Mouse (Mus musculus) urinary bladder, postnatal 14 days (tissue): ENCODE measurements around the gene Dcn.

Experiments
- DNase-seq: peaks from one replicate; pipeline ENCODE4 v3.0.0; 2021; ENCODE audit warnings: low spot score

Gene Dcn

GRCm38 (mm10) chr10:97479004-97479766 is at the start of gene Dcn:
Dcn (plus strand) TSS chr10:97479609.
- DNase-seq: peak; percentile 49

DNA sequence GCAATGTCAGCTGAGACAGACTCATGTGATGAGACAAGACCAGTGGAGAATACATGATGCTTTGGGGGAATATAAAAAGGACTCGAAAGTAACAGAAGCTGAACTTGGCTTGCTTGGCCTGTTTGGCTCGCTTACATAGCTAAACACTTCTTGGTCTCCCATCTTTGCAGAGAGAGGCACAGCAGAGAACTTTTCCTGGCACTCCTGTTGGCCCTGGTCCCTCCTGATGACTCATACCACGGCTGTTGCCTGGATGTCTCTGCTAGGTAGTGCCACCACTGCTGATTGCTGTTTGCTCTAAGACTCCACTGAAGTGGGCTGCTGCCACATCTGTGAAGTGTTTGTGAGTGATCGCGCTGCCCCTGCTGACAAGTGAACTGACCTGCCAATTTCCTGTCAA is 42.7 kb upstream of the Dcn start:
- peak; percentile 22 for DNase-seq

- no peak for DNase-seq
These were observed 37.1 kb upstream of the Dcn start for GRCm38 (mm10) chr10:97442300-97442699.

DNA sequence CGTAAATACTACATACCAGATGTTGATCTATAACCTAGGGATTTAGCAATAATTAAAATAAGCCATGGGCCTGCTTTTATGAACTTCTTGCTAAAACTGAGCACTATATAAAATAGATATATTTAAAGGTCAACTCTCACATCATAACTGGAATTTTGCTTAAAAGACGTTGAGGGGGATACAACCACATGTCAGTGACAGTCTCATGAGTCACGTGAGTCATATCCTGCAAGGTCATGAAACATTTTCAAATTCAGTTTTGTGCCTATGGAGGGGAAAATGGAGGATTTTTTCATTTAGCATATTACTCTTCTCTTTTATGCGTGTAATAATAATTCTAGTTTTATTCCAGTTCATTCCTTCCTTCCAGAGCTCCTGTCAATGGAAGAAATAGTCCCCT is 32.9 kb upstream of the Dcn start:
- DNase-seq: no peak

DNA sequence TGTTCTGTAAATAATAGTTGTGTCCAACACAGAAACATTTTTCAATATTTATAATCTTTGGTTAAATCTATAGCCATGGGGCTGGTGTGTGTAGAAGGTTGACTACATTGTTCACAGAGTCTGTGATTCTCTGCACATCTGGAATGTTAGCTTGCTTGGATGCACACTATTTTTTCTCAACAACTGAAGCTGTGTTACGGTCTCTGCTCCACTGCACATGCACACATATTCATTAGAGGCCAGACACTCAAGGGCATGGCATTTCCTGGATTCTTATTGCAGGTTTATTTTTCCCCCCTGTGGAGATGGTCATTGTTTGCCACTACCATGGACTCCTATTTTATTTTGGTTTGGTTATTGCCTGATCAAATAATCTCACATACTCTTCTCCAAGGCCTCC is 26.5 kb upstream of the Dcn start:
- no peak for DNase-seq

- no peak for DNase-seq
These were observed 25.9 kb upstream of the Dcn start for GRCm38 (mm10) chr10:97453529-97453928.

GRCm38 (mm10) chr10:97456993-97457392 is 22.4 kb upstream of the Dcn start:
- DNase-seq: no peak

DNA sequence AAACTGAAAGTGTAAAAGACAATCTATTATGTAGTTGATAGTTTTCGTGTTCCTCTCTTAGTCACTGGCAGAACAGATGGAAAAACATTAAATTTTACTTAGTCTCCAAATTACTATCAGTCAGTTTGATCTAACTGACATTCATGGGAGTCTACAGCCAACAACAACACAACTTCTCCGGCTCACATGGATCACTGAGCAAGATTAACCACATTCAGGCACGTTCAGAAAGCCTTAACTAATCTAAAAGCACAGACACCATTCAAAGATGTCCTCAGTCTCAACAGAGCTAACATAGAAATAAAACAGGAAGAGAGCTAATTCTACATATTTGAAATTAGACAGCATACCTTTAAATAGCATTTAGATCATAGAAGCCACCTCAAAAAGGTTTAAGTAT is 12.6 kb upstream of the Dcn start:
- no peak for DNase-seq

- peak; percentile 16 for DNase-seq
These were observed 9.8 kb upstream of the Dcn start for GRCm38 (mm10) chr10:97469411-97470140.

DNA sequence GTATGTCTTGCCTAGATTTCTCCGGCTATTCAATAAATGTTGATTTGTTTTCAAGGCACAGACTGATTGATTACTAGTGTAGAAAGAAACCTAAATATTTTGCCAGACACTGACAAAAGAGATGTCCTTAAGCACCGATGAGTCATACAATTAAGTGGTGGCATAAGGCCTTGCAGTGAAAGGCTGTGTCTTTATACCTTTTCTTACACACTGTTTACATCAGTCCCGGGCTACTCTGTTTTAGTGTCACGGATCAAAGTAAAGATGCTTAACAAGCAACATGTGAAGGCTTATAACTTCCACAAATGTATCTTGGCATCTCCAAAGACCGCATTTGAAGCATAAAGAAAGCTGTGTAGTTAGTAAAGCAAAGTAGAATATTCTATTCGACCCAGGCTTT is 3.9 kb upstream of the Dcn start:
- no peak for DNase-seq

GRCm38 (mm10) chr10:97478259-97478658 is 1.1 kb upstream of the Dcn start:
- DNase-seq: no peak

GRCm38 (mm10) chr10:97482150-97482549 is 2.7 kb downstream of the Dcn start:
- no peak for DNase-seq

GRCm38 (mm10) chr10:97484049-97484448 is 4.6 kb downstream of the Dcn start:
- DNase-seq: no peak

GRCm38 (mm10) chr10:97485151-97485550 is 5.7 kb downstream of the Dcn start:
- no peak for DNase-seq

- DNase-seq: no peak
These were observed 6.7 kb downstream of the Dcn start for GRCm38 (mm10) chr10:97486085-97486484.

DNA sequence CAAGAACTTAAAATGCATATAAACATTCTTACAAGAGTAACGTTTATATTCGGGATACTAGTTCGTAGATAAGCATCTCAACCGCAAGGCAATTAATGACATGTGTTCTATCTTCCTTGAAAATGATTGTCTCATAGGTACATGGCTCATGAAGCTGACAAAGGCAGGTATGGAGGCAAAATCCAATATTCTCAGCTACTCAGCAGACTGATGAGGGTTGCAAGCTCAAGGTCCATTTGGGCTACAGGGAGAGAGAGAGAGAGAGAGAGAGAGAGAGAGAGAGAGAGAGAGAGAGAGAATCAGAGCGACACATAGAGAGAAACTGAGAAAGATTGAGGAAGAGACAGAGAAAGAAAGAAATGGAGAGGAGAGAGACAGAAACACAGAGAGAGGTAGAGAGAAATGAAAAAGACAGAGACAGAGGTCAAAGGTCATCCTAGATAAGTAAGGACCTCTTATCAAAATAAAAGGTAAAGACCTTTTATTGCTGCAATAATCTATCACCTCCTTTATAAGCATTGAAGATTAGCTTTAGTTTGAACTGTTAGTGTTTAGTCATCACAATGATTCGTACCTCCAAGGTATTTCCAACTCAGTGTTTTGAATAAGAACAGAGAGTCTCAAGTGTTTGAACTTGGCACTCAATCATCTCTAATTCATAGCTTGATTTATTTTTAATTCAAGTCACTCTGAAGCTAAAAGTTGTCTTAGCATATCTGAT is 8.0 kb downstream of the Dcn start:
- DNase-seq: no peak

DNA sequence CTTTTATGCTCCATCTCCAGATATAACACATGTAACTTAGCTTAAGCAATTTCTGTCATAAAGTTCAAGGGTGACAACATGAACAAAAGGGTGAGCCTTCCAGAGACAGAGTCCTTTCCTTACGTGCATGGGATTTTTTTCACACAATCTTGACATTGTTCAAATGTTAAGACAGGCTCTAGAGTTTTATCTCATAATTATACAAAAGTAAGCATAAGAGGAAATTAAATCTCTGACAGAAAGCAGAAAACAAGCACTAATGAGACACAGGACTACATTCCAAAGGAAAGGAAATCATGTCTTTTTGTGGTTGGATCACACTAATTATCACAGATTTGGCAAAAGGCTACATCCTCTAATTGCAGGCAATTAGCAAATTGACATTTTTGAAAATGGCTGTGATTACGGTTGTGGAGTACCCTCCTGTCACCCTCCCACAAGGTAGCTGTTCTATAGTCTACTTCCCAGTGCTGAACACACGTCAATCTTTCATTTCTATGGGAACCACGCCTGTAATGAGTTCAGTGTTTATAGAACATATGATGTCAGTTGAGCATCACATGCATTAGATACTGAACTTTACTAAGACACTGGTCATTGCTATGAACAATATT is 13.1 kb downstream of the Dcn start:
- no peak for DNase-seq

DNA sequence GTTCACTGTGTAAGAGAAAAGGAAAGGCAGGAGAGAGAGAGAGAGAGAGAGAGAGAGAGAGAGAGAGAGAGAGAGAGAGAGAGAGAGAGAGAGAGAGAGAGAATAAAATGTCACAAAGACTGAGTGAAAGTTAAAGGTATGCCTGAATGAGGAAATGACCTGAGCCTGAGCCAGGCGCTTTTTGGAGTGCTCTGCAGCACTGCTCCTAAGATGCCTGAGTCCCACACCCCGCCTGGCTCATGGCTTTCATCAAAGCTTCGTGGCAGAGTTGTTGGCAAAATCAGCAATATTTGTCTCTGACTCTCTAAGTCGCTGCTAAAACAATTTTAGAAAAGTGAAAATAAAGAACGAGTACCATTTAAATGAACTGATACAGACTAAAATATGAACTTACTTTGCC is 18.2 kb downstream of the Dcn start:
- no peak for DNase-seq

DNA sequence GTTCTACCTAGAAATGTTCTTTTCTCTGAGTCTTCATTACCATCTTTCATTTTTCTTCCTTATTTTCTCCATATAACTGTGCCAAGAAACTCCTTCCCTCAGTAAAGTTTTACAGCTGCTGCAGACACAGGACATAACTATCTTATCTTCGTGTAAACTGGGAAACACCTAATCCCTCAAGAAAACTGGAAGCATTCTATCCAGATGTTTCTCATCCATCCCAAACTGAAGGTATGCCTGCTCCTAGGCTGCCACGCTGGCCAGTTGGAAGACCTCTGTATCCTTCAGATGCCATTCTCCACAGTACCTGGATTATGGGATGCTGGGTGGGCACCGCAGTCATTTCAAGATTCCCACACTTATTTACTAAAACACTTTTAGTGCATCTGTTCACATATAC is 44.0 kb downstream of the Dcn start:
- no peak for DNase-seq

DNA sequence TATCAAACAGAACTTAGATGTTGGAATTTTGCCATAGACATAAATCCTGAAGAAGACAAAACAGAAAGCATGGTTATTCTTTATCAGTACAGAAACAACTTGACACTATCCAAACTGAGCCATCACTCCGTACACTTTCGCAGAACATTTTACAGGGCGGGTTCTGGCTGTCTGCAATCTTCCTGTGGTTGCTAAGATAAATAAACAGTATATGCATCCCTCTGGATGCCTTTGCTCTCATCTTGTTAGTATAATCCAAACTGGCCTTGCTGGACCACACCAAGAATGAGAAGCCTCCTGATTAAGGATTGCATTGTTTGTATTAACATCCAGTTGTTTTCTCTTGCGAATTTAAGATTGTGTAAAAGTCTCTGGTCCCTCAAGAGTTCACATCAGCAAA is 56.3 kb downstream of the Dcn start:
- DNase-seq: no peak

DNA sequence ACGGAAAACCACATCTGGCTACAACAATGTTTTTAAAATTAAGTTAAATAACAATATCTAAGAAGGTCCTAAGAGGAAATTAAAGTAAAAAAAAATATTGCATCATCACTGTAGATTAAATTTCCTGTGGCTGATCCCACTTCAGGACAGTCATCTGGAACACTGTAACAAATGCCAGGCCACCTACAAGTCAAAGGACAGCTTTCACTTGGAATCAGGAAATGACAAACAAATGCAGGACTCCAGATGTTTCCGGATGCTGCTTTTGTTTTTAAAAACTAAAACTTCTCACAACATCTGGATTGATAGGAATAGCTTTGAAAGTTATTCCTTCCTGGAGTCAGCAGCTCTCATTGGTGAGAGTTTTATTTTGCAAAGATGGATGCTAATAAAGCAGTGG is 57.5 kb downstream of the Dcn start:
- no peak for DNase-seq

DNA sequence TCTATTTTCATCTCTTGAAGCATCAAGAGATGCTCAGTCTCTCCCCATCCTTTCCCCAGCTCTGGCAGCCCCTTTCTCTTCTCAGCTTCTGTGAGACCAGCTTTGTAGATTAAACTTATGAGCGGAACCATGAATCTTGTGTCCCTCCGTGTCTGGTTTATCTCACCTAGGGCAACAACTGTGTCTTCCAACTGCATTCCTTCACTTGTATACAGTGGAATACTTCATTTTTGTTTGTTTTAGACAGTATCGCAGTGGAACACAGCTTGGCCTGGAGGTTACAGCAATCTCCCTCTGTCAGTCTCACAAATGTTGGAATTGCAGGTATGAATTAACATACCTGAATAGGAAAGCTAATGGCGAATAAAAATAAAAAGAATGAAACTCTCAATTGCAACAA is 58.8 kb downstream of the Dcn start:
- DNase-seq: no peak

- no peak for DNase-seq
These were observed 68.3 kb downstream of the Dcn start for GRCm38 (mm10) chr10:97547740-97548139.
